Mouse (Mus musculus): ENCODE results near the gene Tnfaip8l3. TPM values are rescaled to one million over a fixed set of nuclear protein-coding genes. Genes with fewer than 3 reads are reported as not detected.

Tnfaip8l3 gene
- total RNA-seq (2015) (not detected in 2 replicates), total RNA-seq (2017) (0.07 TPM in 1 of 2 replicates, not detected in the other)

DNA sequence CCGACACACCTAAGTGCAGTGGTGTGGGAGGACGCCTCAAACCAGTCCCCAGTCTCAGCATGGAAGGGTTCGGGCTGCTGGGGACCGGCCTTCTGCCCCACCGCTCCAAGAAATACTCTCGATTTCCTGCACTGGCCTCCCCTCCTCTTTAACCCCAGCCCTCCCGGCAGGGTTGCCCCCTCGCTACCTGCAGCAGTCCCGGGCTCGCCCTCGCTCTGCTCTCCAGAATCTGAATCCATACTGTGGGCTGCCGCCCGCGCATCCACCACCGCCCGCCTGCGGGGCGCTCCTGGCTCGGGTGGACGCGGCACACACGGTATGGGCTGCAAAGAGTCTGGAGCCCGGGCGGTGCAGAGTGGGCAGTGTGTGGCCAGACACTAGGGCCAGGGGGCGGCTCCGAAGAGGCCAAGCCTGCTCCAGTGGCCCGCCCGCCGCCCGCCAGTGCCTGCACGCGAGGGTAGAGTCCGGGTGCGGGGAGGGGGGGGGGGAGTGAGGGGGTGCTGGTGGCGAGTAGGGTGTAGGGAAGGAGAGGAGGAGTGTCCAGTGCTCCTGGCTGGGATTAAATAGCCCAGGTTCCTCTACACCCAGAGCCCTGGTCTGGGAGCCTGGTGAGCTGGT, at the start of gene Tnfaip8l3:
Gene Tnfaip8l3, minus strand, starts transcription at position 357 of the 618 bp plus-strand sequence.
- no peak for ATAC-seq (replicated peaks; ENCODE audit: poor library complexity)

GRCm38 (mm10) chr9:54112726-54113125, 44.5 kb upstream of the Tnfaip8l3 start:
- ATAC-seq (replicated peaks; ENCODE audit: poor library complexity) = no peak

- ATAC-seq (replicated peaks; ENCODE audit: poor library complexity) = no peak
Measured at GRCm38 (mm10) chr9:54098636-54099035, 30.4 kb upstream of the Tnfaip8l3 start.

DNA sequence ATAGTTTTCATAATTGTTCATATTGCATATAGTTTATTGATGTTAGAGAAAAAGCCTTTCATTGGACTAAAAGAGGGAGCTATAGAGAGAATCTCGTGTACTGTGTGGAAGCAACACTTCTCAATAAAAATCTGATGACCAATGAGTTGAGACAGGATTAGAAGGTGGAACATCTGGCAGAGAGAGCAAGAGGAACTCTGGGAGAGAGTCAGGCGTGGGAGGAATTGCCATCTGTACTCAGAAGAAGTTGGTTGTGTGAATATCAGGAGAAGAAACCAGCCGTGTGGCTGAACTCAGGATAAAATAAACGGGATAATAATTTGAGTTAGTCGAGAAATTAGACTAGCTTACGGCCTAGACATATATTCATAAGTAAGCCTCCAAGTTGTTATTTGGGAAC, 28.9 kb upstream of the Tnfaip8l3 start:
- ATAC-seq (replicated peaks; ENCODE audit: poor library complexity) = no peak

GRCm38 (mm10) chr9:54084245-54084644, 16.1 kb upstream of the Tnfaip8l3 start:
- 0 out of 2 replicates have a peak, but pooled peaks have one; percentile 42 for ATAC-seq (replicated peaks; ENCODE audit: poor library complexity)

DNA sequence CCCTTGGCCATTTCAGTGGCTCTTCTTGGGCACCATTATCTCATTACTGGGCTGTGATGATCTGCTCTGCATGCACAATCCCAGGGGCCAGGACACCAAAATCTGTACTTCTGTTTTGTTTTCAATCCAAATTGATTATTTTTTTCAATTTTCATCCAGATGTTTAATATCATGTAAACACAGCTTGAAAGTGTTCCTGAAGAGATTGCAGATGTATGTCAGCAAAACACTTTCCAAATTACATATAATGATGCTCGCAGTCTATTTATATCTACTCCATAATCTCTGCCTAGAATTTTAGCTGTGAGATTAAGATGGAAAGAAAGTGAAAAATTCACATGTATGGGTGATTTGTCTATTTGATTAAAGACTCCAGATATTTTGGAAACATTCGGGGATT, 9.6 kb upstream of the Tnfaip8l3 start:
- ATAC-seq (replicated peaks; ENCODE audit: poor library complexity) = no peak

DNA sequence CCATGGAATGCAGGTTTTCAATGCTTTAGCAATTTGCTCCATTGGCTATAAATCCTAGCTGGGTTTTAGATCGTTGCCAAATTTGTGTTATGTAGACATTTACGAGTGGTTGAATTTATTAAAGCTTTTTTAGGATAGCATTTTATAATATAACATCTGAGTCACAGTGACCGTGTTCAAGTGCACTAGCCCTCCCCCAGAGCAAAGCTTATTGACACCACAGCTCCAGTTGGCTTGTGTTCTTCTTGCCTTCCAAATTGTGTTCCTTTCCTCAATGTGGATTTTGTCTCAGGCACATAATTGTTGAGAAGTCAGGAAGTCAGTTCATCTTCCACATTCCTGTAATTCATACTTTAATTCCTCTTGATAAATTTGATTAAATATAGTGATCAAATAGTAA, 6.7 kb upstream of the Tnfaip8l3 start:
- ATAC-seq (replicated peaks; ENCODE audit: poor library complexity) = no peak

DNA sequence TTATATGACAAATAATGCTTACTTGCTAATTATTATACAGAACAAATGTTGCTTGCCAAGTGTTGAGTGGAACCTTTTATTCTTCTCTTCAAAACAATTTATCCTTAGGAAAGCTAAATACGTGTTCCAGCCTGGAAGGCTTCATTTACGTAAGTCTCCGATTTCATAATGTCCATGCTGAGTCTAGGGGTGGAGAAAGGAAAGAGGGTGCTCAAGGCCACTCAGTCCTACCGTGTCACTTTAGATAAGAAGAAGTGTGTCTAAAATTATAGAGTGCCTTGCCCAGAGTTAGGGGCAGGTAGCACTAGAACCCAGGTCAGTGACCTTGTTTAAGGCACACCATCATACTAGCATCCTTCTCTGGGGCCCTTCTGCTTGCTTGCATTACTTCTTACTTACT, 5.5 kb upstream of the Tnfaip8l3 start:
- ATAC-seq (replicated peaks; ENCODE audit: poor library complexity) = no peak

DNA sequence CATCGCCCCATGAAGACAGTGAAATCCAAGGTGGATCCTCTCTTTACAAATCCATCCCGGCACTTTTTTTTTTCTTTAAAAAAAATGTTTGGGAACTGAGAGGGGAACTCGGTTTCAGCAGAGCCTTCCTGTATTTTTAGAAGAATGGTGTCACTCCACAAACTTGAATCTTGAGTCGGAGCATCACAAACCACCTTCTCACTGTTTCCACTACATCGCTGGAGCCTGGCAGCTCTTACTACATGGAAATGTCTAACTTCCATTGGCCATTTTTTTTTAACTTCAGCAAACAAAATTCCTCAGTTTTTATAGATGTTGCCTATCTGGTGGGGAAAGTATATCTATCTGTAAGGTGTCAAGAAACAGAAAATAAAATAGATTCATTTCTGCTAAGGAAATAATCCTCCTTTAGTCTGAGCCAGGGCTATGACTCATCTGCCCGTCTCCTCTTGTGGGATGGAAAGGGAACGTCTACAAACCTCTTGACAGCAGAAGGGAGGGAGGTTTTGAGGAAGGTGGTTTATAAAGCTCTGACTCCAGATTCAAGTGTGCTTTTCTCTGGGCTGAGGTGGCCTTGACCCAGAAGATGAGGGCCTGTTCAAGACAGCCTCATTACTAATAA, 3.4 kb upstream of the Tnfaip8l3 start:
- ATAC-seq (replicated peaks; ENCODE audit: poor library complexity) = no peak

DNA sequence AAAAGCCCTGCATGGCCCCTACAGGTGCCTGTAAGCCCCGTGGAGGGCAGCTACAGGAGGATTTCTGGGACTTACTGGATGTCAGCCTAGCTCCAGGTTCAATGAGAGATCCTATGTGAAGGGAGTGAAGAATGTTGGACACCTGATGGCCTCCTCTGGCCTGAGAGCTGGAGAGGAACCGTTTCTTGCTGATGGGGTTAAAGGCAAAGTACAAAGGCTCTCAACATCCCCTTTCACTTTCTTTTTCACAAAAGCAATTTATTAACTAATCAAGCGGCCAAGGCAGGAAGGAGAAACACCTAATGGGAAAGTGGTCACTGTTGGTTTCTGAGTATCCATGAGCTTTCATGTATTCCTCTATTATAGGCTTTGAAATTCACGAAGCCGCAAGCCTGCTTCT, 1.0 kb upstream of the Tnfaip8l3 start:
- ATAC-seq (replicated peaks; ENCODE audit: poor library complexity) = no peak; the same call in 1 of the 2 replicates

GRCm38 (mm10) chr9:54068777-54069176, 589 bp upstream of the Tnfaip8l3 start:
- ATAC-seq (replicated peaks; ENCODE audit: poor library complexity) = peak; percentile 81

- ATAC-seq (replicated peaks; ENCODE audit: poor library complexity) = no peak
Measured at GRCm38 (mm10) chr9:54067642-54068031, 551 bp downstream of the Tnfaip8l3 start.

- no peak for ATAC-seq (replicated peaks; ENCODE audit: poor library complexity)
Measured at GRCm38 (mm10) chr9:54064836-54065235, 3.4 kb downstream of the Tnfaip8l3 start.

DNA sequence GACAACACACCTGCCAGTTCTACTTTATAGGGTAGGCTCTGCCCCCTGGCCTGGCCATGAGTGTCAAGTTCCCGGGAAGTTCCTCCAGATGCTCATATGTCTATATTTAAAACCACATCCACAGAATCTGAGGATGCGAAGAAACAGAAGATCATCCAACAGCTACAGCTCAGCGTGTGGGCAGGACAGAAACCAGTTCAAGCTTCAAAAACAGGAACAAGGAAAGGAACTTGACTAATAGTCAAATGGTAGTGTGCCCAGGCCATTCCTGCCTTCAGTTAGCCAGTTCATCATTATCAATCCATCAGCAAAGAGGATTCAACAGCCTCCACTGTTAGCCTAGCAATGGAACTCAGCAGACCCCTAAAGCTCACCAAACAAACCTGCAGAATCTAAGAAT, 4.5 kb downstream of the Tnfaip8l3 start:
- peak; percentile 45 for ATAC-seq (replicated peaks; ENCODE audit: poor library complexity)

- peak; percentile 67 for ATAC-seq (replicated peaks; ENCODE audit: poor library complexity)
Measured at GRCm38 (mm10) chr9:54061666-54062065, 6.5 kb downstream of the Tnfaip8l3 start.

- no peak for ATAC-seq (replicated peaks; ENCODE audit: poor library complexity)
Measured at GRCm38 (mm10) chr9:54051298-54052068, 16.7 kb downstream of the Tnfaip8l3 start.

- ATAC-seq (replicated peaks; ENCODE audit: poor library complexity) = peak; percentile 60
Measured at GRCm38 (mm10) chr9:54048978-54049377, 19.2 kb downstream of the Tnfaip8l3 start.

DNA sequence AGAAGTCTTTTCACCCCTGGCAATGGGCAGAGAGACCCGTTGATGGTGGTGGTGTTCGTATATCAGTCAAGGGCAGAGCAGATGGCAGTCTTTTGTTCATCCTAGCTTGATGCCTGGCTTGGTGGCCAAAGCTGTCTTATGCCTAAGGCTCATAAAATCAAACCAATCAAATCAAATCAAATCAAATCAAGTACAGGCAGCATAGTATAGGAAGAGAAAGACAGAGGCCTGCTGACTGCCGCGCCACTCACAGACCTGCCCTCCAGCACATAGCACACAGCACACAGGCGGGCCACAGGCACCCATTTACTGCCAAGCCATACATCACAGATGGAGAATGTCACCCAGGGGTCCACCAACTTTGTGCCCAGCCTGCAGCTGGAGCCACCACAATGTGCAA, 25.1 kb downstream of the Tnfaip8l3 start:
- no peak for ATAC-seq (replicated peaks; ENCODE audit: poor library complexity)

DNA sequence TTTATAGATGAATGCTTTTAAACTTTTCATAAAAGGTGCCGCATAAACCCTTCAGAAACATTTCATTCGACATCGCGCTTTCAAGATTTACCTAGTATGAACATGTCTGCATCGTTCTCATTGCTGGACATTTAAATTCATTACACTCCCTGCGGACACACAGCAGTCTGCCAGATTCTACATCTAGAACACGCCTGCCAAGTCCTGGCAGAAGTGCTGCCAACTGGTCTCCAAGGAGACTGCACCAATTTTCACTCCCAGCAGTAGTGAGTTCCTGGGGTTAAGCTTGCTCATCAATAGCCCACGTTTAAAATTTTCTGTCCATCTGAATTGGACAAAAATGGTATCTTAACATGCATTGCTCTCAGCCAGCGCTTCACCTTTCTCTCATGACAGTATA, 30.5 kb downstream of the Tnfaip8l3 start:
- no peak for ATAC-seq (replicated peaks; ENCODE audit: poor library complexity)

DNA sequence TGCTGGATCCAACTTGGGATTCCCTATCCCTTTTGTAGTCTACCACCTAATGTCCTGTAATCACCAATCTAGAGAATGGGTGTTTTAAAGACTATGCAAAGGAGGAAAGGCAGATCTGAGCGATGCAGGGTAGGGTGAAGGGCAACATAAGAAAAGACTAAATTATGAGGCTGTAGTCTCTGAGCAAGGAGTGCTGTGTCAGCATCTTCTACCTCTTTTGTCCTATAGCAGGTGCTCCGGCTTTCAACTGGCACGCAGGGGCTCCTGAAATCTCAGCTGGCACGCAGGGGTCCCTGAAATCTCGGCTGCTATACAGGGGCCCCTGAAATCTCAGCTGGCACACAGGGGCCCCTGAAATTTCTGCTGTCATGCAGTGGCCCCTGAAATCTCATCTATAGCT, 33.5 kb downstream of the Tnfaip8l3 start:
- ATAC-seq (replicated peaks; ENCODE audit: poor library complexity) = no peak

DNA sequence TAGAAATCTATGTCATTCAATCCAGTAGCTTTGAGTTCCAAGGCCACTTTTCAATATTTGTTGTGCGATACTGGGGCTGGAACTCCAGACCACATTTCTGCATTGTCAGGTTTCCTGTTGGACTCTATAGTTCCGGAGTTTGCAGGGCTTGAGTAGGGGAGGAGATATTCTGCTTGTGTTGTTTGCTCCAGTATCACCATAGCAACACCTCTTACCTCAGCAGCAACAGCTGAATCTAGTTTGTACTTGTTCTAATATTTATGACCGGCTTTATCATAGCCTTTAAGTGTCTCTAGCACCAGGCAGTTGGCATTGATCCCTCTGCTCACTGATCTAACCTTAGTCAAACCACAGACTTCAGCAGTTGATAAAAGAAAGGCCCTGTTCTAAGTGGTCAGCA, 45.4 kb downstream of the Tnfaip8l3 start:
- 0 out of 2 replicates have a peak, but pooled peaks have one; percentile 26 for ATAC-seq (replicated peaks; ENCODE audit: poor library complexity)

GRCm38 (mm10) chr9:53994528-53994927, 73.7 kb downstream of the Tnfaip8l3 start:
- ATAC-seq (replicated peaks; ENCODE audit: poor library complexity) = no peak

Measured in megakaryocyte progenitor cell, adult 5-6 weeks (primary cell).